Mouse (Mus musculus): ENCODE results near the gene Pbx1.

Gene Pbx1

GRCm38 (mm10) chr1:168079394-168079767, 352.7 kb downstream of the Pbx1 start:
- no peak for DNase-seq (ENCODE audit: low spot score)

GRCm38 (mm10) chr1:168078746-168079393, 353.2 kb downstream of the Pbx1 start:
- DNase-seq (ENCODE audit: low spot score): no peak

- DNase-seq (ENCODE audit: low spot score): no peak
Observed at GRCm38 (mm10) chr1:168071974-168072373, 360.1 kb downstream of the Pbx1 start.

GRCm38 (mm10) chr1:168070273-168070910, 361.7 kb downstream of the Pbx1 start:
- DNase-seq (ENCODE audit: low spot score): no peak

- DNase-seq (ENCODE audit: low spot score): no peak
Observed at GRCm38 (mm10) chr1:168069740-168070139, 362.3 kb downstream of the Pbx1 start.
